Mouse (Mus musculus) urinary bladder, adult 18-20 months (tissue): ENCODE results near the gene Pan3.

Source experiments
- DNase-seq, 2 experiments: peaks; one replicate each; pipeline ENCODE4 v3.0.0; 2022; ENCODE audit warnings: low spot score in 2 of 2, mixed read lengths in 2 of 2

Pan3 gene

DNA sequence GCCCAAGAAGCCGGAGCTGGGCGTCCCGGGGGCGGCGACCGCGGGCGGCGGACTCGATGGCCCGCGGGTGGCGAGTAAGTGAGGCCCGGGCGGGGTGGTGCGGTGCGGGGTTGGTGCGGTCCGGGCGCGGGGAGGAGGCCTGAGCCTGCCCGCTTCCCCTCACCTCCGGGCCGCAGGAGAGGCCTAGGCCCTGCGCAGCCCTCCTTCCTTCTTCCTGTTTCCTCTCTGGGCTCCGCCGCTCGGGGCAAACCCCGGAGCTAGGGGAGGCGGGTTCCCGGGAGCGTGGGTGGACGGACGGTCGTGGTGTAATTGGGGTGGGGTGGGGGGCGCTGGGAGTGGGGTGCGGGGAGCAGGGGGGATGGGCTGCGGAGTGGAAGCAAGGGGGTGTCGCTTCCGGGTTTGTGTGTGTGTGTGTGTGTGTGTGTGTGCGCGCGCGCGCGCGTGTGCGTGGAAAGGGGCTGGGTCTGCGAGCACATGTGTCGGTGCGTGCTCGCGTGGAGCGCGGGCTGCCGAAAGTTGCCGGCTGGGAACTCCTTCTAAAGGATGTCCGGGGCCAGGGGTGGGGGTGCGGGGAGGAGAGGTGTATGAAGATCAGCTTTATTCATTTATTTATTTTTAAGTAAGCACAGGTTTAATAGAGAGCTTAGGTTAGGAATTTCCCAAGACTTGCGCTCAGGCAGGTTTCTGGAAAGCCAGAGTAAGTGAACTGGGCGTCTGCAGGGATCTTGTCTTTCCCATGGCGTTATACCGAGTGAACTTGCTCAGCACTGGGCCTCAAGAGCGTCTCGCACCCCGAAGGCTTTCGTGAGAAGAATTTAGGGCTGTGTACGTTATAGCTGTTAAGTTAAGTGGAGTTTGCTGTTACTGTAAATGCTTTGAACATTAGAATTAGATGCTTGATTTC lies 1.2 kb downstream of the Pan3 start:
- DNase-seq = peak; percentile 50 to 61

DNA sequence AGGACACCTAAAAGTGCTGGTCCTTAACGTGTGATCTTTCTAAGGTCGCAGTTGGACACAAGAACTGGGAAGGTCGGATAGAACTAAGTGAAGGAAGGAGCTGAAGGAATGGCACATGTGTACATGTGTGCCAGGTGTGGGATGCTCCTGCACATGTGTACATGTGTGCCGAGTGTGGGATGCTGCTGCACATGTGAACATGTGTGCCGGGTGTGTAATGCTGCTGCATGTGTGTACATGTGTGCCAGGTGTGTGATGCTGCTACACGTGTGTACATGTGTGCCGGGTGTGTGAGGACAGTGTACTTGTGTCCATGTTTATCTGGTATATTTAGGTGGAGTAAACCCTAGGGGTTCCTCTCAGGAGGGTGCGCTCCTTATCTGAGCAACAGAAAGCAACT lies 3.0 kb downstream of the Pan3 start:
- DNase-seq = no peak

DNA sequence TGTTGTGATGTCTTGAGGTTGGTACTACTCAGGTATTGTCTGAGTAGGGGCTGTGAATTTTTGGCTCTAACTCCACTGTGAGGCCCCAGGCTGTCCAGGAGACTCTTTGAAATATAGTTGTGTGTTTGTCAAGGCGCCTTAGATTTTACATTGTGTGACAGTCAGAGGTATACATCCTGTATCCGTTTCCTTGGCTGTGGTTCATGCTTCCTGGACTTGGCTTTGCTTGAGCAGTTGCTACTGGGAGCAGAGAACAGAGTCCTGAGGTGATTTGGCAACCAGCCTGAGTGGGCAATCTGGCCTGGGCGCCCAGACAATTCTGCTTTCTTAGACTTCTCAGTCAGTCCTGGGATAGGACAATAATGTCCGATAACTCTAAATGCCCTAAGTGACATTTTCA lies 5.3 kb downstream of the Pan3 start:
- DNase-seq = no peak

DNA sequence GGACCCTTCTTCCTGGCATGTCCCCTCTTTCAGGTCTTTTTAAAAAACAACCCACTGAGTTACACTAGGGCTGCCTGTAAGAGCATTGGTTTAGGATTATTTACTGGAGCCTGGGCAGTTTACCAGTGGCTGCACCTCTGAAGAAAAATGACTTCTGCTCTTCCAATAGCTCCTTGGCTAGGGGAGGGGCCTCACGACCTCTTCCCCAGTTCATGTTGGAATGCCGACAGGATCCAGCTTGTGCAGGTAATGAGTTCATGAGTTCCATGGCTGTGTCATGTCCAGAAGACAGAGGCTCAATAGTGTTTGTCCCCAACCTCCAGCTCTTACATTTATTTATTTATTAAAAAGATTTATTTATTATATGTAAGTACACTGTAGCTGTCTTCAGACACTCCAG lies 5.8 kb downstream of the Pan3 start:
- DNase-seq = peak in 1 of 2 experiments; percentile 39

DNA sequence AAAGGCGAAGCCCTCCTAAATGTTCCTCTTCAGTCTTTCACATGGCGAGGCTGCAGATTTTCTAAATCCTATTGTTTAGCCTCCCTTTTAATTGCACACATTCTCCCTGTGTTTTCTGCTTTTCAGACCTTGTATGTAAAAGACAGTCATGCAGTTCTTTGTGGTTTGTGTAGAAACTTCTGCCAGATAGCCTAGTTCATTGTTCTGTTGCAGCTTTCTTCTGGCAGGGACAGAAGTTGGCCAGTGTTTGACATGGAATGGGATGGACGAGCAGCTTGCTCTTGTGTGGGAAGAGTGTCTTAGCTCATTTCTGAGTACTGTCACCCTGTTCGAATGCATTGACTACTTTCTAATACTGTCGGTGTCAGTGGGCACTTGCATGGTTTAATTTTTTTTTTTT lies 6.5 kb downstream of the Pan3 start:
- no peak for DNase-seq

DNA sequence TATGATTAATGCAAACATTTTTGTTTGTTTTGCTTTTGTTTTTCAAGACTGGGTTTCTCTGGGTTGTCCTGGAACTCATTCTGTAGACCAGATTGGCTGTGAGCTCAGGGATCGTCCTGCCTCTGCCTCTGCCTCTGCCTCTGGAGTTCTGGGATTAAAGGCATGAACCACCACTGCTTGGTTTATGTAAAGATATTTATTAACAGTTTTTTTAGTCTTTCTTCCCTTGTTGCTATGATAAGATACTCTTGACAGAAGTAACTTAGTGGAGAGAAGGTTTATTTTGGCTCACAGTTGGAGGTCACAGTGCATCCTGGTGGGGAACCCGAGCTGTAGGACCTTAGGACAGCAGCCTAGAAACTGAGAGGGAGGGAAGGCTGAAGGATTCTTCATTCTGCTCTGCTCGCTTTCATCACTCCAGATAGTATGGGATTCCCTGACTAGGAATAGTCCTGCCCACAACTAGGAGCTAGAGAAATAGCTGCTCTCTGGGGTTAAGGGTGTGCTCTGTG lies 11.1 kb downstream of the Pan3 start:
- no peak for DNase-seq

DNA sequence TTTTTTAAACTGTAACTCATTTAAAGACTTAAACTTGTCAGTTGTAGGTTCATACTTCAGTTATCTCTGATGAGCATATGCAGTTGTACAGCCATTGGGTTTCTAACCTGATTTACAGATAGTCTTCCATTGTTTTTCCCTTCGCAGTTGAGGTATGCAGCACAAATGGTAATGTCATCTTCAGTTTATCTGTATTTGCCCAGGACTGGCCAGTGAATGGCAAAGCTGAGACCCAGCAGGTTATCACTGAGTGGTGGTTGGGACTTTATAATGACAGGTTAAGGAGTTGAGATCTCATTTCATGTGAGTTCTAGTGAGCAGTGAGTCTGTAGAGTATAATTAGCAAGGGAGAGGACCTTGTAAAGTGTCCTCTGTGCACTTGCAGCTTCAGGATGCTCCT lies 12.0 kb downstream of the Pan3 start:
- no peak for DNase-seq

DNA sequence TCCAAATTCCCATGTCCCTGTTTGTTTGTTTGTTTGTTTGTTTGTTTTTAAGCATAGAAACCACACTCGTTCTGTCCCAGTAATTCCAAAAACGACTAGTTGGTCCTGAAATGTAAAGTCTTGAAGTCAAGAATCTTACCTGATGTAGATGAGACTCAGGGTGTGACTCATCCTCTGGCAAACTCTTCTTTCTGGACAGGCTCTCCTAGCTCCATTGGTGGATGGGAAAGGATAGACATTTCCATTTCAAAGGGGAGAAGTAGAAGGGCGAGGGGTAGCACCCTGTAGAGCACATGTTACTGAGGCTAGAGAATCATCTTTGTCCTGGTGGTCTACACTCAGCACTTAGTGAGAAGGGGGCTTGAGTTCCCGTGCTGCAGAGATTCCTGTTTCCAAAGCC lies 12.8 kb downstream of the Pan3 start:
- no peak for DNase-seq

DNA sequence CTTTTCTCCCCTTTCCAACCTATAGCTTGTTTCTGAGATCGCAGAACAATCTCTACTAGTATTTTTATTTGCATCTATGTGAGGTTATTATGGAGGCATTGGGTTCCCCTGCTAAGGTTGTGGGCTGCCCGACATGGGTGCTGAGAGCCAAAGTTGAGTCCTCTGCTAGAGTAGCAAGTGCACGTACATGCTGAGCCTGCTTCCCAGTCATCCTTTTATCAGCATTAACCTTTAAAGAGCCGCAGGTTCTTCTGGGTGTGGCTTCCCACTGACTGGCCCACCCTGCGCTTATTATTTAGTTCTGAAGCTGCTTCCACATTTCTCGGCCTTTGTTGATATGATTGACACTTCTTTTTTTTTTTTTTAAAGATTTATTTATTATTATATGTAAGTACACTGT lies 14.3 kb downstream of the Pan3 start:
- no peak for DNase-seq

DNA sequence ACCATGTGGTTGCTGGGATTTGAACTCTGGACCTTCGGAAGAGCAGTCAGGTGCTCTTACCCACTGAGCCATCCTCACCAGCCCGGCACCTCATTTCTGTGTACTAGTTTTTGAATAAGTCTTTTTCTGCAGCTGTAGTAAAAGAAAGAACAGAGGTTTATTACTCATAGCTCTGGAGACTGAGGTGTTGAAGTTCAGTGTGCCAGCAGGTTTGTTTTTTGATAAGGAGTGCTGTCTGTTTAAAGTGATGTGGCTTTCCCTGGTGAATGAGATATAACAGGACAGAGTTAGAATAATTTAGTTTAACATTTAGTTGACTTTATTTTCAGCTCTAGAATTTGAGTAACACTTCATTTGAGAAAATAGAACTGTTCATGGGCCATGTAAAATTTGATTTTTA lies 14.8 kb downstream of the Pan3 start:
- no peak for DNase-seq

DNA sequence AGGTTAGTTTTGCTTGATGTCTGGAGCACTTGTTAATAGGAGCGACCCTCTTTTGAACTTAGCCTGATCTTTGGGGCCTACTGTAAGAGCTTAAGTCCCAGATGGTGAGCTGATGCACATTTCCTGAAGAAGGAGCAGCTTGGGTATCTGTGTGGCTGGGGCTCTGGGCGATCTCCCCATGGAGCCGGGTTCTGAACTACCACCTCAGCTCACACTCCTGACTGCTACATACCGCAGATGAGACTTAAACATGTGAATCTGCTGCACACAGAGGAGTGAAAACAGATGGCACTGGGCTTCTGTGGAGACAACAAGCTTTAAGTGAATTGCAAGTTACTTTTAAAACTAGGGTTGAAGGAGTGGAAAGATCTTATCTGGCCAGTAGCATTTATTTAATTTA lies 15.3 kb downstream of the Pan3 start:
- no peak for DNase-seq

DNA sequence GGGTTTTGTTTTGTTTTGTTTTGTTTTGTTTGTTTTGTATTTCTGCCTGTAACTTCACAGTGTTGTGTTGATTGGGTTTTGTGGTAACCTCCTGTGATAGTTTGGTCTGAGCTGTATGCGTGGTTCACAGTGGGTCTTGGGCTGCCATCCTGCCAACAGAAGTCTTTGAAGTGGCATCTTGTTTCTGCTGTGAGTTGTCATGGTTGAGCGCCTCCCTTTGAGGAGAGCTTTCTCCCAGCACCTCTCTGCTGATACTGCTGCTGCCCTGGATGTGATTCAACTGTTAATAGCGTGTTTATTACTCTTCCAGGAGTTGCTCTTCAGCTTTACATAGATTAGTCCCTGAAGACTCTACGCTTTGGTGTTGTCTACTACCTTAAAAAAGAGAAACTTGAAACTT lies 18.6 kb downstream of the Pan3 start:
- no peak for DNase-seq

DNA sequence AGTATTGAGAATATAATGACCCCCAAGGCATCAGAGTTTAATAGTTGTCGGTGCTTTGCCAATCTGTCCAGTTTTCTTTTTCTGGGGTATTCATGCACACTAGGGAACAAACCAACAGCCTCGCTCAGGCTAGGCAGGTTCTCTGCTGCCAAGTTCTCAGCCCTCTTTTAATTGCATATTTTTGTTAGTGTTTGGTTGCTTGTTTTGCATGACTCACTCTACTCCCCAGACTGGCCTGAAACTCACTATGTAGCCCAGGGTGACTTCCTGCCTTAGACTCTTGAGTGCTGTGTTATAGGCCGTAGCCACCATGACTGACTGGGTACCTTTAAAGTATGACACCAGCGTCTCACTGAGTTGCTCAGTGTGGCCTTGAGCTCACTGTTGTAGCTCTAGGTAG lies 19.0 kb downstream of the Pan3 start:
- DNase-seq = peak in 1 of 2 experiments; percentile 35

DNA sequence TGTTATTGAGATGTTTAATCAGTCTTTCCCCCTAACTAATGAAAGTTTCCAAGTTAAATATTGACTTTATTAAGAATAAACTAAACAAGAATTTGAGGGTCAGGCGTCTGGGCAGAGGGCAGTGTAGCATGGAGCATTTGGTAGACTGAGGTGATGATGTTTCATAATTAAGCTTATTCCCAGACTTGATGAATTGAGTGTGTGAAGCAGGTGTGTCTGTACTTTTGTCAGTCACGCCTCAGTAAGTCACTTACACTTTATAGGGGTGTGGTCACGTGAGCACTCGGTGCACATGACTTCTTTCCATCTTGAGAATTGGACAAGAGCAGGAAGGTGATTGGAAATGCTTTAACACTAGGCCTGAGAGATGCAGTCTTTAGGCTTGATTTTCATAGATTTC lies 26.5 kb downstream of the Pan3 start:
- DNase-seq = no peak

DNA sequence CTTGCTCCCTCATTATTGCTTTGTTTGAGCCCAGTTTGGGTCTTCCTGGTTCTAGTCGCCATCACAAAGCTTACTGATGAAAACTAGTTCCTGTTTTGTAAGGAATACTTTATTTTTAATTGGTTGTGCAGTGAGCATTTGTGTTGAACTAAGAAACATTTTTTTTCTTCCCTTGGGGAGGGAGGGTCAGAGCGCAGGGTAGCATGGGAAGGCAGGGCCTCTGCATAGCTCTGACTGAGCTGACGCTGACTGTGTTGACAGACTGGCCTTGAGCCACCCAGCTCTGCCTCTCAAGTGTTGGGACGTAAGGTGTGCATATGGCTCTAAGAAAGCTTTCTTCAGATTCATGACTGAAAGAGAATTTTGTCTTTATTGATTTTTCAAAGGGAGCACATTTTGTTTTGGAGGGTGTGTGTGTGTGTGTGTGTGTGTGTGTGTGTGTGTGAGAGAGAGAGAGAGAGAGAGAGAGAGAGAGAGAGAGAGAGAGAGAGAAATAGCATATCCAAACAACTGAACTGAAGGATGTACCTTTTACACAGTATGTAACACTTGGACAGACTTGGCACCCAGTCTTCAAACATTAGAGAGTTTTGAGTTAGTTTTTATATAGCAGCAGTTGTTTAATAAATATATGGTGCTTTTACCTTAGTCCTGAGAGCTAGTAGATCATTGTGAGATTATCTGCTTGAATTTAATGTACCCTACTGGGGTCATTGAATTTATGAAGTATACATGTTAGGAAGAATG lies 30.0 kb downstream of the Pan3 start:
- DNase-seq = no peak

DNA sequence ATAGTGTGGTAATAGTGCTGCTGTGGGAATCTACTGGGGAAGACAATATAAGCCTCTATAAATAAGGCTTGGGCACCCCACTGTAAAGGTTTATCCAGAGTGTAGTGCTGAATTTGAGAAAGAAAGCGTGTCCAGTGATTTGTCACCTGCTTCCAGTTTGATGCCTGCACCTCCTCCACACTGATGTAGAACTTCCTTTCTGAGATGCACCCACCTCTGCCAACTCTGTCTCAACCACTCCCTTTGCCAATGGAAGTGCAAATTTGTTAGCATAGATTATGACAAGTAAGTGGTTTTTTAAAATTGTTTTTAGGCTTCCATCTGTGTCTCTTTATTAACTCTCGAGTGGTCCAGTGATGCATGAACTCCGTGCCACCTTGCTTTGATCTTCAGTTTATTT lies 33.3 kb downstream of the Pan3 start:
- DNase-seq = no peak

DNA sequence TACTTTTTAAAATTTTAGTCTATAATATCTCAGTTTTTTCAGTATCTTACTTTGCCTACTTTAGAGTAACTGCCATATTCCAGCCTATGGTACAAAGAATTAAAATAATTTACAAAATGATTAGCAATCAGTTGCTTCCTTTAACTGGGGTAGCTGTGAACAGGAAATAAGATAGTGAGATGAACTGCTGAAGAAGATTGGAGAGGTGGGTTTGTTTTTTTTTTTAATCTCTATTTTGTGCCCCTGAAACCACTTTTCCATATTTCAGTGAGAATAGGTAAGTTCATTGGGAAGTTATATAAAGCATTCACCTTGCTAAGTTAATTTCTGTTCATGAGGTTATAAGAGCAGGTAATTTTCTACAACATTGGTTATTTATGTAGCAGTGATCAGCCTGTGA lies 36.4 kb downstream of the Pan3 start:
- DNase-seq = no peak

DNA sequence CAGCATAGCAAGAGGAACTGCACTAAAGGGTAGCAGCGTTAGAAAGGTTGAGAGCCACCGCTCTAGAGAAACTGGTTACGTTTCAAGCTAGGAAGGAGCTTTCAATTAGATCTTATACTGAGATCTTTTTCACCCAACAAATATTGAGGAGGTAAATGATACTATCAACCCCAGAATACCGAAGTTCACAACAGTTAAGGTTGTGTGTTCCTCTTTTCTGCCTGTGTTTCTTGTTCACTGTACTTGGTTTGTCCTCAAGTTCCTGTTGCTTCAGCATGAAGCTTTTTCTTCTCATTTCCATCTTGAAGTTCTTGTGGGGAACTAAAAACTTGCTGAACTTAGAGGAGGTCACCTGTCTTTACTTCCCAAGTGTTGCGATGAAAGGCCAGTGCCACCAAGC lies 41.2 kb downstream of the Pan3 start:
- DNase-seq = no peak

DNA sequence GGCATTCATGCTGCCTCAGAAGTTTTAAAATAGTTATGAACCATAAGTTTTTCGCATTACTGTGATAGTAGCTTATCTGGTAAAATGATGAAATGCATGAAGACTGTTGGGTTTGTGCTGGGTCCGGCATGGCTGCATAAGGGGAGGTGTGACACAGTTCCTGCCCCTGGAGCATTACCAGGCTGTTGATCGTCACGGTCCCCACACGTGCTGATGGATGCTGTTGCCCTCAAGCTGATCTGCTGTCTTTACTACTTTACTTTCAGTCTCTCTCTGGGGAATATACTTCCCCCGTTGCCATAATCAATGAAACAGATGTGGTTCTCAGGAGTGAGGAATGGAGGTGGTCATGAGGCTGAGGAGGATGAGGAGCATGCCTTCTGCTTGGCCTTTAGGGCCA lies 43.1 kb downstream of the Pan3 start:
- no peak for DNase-seq

DNA sequence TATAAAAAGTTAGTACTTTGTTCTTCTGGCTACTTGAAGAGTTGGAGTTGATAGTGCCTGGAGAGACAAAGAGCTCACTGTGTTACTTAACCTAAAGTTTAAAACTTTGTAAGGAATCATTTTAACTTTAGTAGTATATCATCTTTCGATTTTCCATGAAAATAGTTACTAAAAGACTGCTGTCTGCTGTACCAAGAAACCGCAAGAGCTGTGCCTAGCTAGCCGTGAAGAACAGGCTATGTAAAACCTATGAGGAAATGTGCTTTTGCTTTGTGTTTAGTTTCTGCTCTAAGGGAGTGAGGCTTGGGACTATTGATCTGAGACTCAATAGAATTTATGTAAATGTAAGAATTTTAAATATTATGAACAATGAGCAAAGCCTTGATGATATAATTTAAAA lies 43.9 kb downstream of the Pan3 start:
- DNase-seq = no peak

DNA sequence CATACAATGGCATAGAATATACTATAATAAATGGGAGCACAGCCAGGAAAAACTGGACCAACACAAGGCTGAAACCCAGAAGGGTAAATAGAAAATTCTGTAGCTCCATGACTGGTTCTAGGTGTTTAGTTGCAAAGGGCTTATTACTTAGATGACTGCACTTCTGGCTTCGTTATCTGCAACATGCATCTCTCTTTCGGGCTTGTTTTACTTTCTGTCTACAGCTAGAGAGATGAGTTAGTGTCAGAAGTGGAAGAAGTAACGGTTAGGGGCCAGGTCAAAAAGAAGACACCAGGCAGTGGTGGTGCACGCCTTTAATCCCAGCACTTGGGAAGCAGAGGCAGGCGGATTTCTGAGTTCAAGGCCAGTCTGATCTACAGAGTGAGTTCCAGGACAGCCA lies 46.1 kb downstream of the Pan3 start:
- no peak for DNase-seq

DNA sequence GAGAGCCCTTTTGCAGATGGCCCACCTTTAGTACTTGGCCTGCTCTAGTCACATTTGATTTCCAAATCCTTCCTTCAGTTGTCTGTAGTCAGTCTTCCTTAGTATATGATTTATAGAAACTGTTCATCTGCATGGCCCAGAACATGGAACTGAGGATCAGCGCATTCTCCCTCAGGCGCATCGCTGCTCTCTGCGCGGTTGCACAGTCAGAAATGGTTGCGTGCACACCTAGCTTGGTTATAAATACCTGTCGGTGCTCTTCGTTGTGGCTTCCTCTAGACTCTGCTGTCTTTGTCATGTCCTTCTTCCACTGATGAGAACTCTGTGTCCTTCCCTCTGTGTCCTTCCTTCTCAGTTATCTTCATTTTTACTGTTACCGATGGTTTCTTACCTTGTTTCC lies 47.1 kb downstream of the Pan3 start:
- DNase-seq = no peak

DNA sequence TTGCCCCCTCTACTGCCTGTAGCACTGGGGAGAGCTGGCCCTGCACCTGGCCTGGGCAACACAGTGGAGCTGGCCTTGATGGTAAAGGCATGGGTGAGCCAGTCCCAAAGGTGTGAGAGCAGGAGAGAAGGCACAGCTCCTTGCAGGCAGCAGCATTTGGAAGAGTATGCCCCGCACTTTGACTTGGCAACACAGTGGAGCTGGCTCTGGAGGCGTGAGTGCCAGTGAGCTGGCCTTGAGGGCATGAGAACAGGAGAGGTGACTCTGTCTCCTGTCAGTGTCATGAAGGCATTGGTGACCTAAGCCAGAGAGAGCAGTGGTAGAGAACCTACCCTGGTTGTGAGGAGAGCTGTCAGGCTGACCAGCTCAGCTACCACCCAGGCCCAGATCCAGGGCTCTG lies 49.4 kb downstream of the Pan3 start:
- DNase-seq = no peak
